8 mouse cellular contexts compared by ENCODE assay signal in genomic region chr10:62843787-62844491, GRCm38 (mm10). TPM values are rescaled to one million over a fixed set of nuclear protein-coding genes. Genes with fewer than 3 reads are reported as not detected.
DNase-seq lines count a peak whose midpoint lies in the region; ATAC-seq and TF ChIP-seq lines count a peak whose summit lies in the region.
"Had no signal": no experiment of that assay in that cellular context is flagged by ENCODE, and none has a peak within 500 bp of the region (broad histone marks: within the 10 kb centered on the region; RNA-seq: fewer than 3 reads in every experiment).

No protein-coding gene starts in this region.

- H3K4me2 ChIP-seq in kidney, embryonic 16.5 days (replicated peaks; ENCODE audit: low read depth, low read length): peak overlapping the region; percentile 16
- H3K4me2 ChIP-seq: liver, embryonic 15.5 days had no signal

- DNase-seq in brain, embryonic 14.5 days (ENCODE audit: low read depth): peak; percentile 17
- peak; percentile 67 for DNase-seq in gastrocnemius, postnatal 25 days
- peak; percentile 38 for DNase-seq in ovary, postnatal 14 days (ENCODE audit: low spot score)
- DNase-seq in layer of hippocampus, postnatal 25 days (ENCODE audit: extremely low spot score in 1 of 2, low spot score in 1 of 2): no peak
- no peak for DNase-seq in thymus, adult 18-20 months

- H3K4me3 ChIP-seq in kidney, embryonic 16.5 days (ENCODE audit: low read length): no peak overlapping the region
- H3K4me3 ChIP-seq: liver, embryonic 15.5 days had no signal

- H3K27ac ChIP-seq in kidney, embryonic 16.5 days (ENCODE audit: low read length): peak overlapping the region; percentile 75
- H3K27ac ChIP-seq: liver, embryonic 15.5 days had no signal

- H3K9ac ChIP-seq in kidney, embryonic 16.5 days (replicated peaks; ENCODE audit: low read length): no peak overlapping the region
- H3K9ac ChIP-seq: liver, embryonic 15.5 days had no signal

- ATAC-seq in kidney, embryonic 16.5 days (ENCODE audit: low FRiP score, low TSS enrichment): peak; percentile 88
- ATAC-seq in megakaryocyte-erythroid progenitor cell, adult 5-6 weeks (replicated peaks; ENCODE audit: low FRiP score, low TSS enrichment, poor library complexity, severe bottlenecking): no peak

- H3K4me1 ChIP-seq in kidney, embryonic 16.5 days (ENCODE audit: insufficient read depth, low read length): peaks cover 31% of the 10 kb centered on the region
- H3K4me1 ChIP-seq: liver, embryonic 15.5 days had no signal

- no peak for TF ChIP-seq CTCF in brain, embryonic 14.5 days (IDR thresholded peaks at IDR 0.05; ENCODE audit: borderline replicate concordance, extremely low read depth, insufficient read depth, insufficient read length)

- 21% methylated on average over 9 of the region's 9 CpGs for WGBS in kidney, embryonic 16.5 days

- H3K9me3 ChIP-seq in kidney, embryonic 16.5 days (ENCODE audit: low read length): no peaks in the 10 kb centered on the region
- H3K9me3 ChIP-seq: liver, embryonic 15.5 days had no signal

- peaks cover 11% of the 10 kb centered on the region for H3K36me3 ChIP-seq in kidney, embryonic 16.5 days (ENCODE audit: insufficient read depth, low read length)
- H3K36me3 ChIP-seq: liver, embryonic 15.5 days had no signal

- TF ChIP-seq POLR2A in brain, embryonic 14.5 days (IDR thresholded peaks at IDR 0.05; ENCODE audit: borderline replicate concordance, extremely low read depth, insufficient read depth, insufficient read length, poor library complexity, severe bottlenecking): no peak

- no peaks in the 10 kb centered on the region for H3K27me3 ChIP-seq in kidney, embryonic 16.5 days (ENCODE audit: insufficient read depth, low read length)
- H3K27me3 ChIP-seq: liver, embryonic 15.5 days had no signal

RNA-seq across cellular contexts. Expression of gene Ccar1, which starts 51.9 kb away (rescaled TPM):
- 87.2 and 95.7 TPM in 2 replicates for polyA plus RNA-seq in brain, embryonic 14.5 days (2012; rRNA removed)
- total RNA-seq in gastrocnemius, postnatal 25 days (2021): 10 to 100 TPM; 26.4 to 28.8 TPM
- 148 and 149 TPM in 2 replicates for polyA plus RNA-seq in kidney, embryonic 16.5 days (2015; fragmentation: Nextera tagmentation; extraction: Ambion mirVana)
- total RNA-seq in layer of hippocampus, postnatal 25 days (2021): 10 to 100 TPM; 52.3 to 64.1 TPM
- total RNA-seq in megakaryocyte-erythroid progenitor cell, adult 5-6 weeks (2014; fragmentation: Nextera tagmentation): 139 and 161 TPM in 2 replicates
- 144 and 200 TPM in 2 replicates for total RNA-seq in megakaryocyte-erythroid progenitor cell, adult 5-6 weeks (2017)

Comparison
In these comparisons a context has a peak if more than half of its experiments do, and no peak if none do; other contexts are left out.
1. DNase-seq: peak in brain, embryonic 14.5 days (single experiment), gastrocnemius, postnatal 25 days (single experiment) and ovary, postnatal 14 days (single experiment); none in layer of hippocampus, postnatal 25 days (0 of 2) and thymus, adult 18-20 months (0 of 2).